Mouse (Mus musculus): ENCODE measurements around the gene Kcnq1. TPM values are rescaled to one million over a fixed set of nuclear protein-coding genes. Genes with fewer than 3 reads are reported as not detected.

Gene Kcnq1
- polyA plus RNA-seq (2017; shearing (Covaris generic)) = not detected

DNA sequence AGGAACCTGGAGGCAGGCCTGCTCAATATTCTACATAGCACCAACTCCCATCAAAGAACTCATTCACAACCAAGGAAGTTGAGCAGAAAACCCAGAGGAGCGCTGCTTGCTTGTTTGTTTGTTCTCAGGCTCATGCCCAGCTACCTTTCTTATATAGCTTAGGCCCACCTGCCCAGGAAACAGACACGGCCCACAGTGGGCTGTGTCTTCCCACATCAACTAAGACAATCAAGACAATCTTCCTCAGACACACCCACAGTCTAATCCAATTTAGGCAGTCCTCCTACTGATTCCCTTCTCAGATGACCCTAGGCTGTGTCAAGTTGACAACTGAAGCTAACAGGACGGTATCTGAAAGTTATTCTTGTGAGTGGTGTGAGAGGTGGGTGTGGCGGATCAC, at the start of gene Kcnq1:
Kcnq1 (plus strand) TSS at position 301 of the 400 bp plus-strand sequence.

GRCm38 (mm10) chr7:143068882-143069591, 37.1 kb upstream of the Kcnq1 start, which contains the start of gene Tssc4:
TSS of gene Tssc4 (plus strand) at chr7:143069249.

DNA sequence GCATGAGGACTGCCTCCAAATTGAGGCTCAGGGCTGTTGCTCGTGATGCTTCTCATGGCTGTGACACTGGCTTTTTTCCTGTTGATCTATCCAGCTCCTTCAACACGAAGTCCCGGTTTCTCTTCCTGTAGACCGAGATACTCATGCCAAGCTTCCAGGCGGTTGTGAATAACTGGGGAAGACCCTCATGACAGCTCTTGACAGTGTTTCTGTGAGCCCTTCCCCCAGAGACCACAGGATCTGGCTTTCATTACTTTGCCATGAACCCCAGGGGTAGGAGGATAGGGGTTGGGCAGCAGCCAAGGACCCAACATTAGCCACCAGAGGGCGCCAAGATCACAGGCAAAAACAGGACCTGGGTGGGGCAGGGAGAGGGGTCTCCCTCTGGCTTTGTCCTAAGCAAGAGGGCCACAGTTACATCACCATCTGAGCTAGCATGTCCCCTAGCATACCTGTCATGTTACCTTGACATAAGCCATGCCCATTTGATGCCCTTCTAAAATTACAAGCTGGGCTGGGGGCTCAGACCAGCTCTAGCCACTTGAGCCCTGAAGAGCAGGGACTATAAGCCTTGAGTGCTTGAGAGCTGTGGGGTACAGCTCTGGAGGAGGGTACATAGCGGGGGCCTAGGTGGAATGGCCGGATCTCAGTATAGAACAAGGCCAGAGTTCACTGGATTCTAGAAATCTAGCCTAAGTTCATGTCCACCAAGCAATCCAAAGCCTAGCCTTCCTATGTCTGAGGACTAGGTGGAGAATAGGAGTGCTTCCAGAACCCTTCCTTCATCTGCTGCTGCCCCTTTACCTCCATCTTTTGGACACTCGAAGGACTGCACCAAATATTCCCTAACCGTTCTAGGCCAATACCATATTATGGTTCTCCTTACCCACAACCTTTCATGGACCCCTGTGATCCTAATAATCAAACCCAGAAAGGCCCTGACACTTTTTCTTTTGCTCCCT, 11.3 kb upstream of the Kcnq1 start, which contains the start of gene Trpm5:
Trpm5 (minus strand) TSS at position 51 of the 962 bp plus-strand sequence.

DNA sequence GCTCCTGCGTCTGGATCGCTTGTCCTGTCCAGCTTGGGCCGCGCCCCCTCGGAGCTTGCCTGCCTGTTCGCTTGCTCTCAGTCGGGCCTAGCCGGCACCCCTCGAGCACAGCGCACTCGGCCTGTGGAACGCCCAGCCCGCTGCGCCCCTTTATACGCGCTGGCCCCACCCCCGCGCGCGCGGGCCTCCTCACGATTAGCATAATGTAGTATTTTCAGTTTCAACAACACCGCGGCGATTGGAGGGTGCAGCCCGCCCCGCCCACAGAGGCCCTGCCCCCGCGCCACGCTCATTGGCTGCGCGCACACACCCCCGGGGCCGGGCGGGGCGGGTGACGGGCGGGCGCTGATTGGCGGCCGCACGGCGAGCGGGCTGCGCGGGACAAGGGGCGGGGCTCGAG, 354.7 kb downstream of the Kcnq1 start, which contains the start of gene Cdkn1c:
Cdkn1c (minus strand) TSS at position 177 of the 400 bp plus-strand sequence.

DNA sequence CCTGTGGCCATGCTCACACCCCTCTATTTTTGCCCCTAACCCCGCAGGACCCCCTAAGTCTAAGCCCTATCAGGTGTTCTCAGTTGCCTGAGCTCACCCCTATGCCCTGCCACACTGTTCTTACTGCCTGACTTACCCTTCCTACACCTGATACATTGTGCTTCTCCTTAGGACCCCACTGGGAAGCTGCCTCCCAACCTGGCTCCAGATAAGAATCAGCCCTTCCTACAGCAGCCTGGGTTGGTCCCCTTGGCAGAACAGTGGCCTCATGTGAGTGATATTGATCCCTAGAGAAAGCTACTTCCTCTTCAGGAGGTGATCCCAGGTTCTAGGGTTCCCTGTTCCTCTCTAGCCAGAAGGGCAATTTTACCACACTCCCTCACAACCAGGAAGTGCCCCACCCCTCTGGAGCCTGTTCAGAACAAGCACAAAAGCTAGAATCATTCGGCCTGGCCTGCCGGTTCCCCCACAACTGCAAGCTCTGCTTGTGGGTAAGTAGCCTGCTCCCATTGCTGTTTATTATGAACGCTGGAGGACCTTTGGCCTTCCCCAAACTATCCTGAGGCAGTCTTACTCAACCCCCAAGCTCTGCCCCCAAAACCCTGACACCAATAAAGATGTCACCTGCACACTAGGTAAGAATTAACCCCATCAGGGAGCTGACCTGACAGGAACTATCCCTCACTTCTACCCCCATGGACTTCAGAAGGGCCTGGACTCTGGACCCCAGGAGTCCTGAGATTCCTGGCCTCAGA, 367.4 kb downstream of the Kcnq1 start, which contains the start of gene Slc22a18:
Slc22a18 (plus strand) TSS at position 390 of the 755 bp plus-strand sequence.

Other genes with a start within 250 kb of the Kcnq1 start
- gene Th, start 175.2 kb upstream of the Kcnq1 start, polyA plus RNA-seq (2017; shearing (Covaris generic)) = not detected
- 0.43 TPM for gene Ascl2, start 137.1 kb upstream of the Kcnq1 start, polyA plus RNA-seq (2017; shearing (Covaris generic))
- 621 TPM for gene Tspan32, start 101.3 kb upstream of the Kcnq1 start, polyA plus RNA-seq (2017; shearing (Covaris generic))
- gene Cd81, start 53.6 kb upstream of the Kcnq1 start, polyA plus RNA-seq (2017; shearing (Covaris generic)) = 165 TPM
- 50.6 TPM for gene Tssc4, start 37.1 kb upstream of the Kcnq1 start, polyA plus RNA-seq (2017; shearing (Covaris generic))
- not detected for gene Trpm5, start 11.7 kb upstream of the Kcnq1 start, polyA plus RNA-seq (2017; shearing (Covaris generic))

Measured in CD4-positive, CD25-positive, alpha-beta regulatory T cell (primary cell).